ENCODE assay signal across 14 mouse cellular contexts in the genomic region with DNA sequence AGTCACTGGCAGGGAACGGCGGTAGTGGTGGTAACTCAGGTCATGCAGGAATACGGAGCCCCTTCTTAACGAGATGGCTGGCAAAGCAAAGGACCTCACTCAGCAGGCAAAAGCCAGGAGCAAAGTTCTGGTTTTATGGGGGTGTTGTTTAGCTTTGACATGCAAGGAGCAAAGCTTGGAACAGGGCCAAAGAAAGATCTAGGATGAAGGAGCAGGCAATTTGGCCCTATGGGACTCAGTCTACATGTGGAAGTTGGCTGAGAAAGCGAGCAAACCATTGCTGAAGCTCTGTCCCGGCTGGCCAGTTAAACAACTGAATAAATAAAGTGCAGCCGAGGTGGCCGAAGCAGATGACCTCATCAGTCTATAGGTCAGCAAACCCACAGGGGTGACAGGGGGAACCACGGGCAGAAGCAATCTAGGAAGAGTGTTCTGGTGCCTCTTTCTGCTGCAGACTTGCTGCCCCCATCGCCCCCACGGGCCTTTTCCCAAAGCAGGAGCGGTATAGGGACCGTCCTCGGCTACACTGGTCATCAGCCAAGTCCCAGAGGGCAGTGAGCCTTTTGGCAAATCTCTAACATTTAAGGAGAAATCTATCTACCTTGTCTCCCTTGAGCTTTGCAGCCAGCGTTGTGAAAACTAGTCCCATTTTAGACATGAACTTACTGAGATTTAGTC. TPM values are rescaled to one million over a fixed set of nuclear protein-coding genes. Genes with fewer than 3 reads are reported as not detected.
A peak's percentile ranks its signal among the peaks of the same experiment; 100 is the strongest.
DNase-seq lines count a peak whose midpoint lies in the region; ATAC-seq and TF ChIP-seq lines count a peak whose summit lies in the region.
"Had no signal": no experiment of that assay in that cellular context is flagged by ENCODE, and none has a peak within 500 bp of the region (broad histone marks: within the 10 kb centered on the region; RNA-seq: fewer than 3 reads in every experiment).

No protein-coding gene starts in this region.

- DNase-seq in hindbrain, embryonic 11.5 days (ENCODE audit: low spot score), result peak; percentile 21
- peak; percentile 58 for DNase-seq in embryo, embryonic 10.5 days (ENCODE audit: low spot score)
- peak; percentile 27 for DNase-seq in liver
- no peak for DNase-seq in layer of hippocampus, adult 9-11 months
- DNase-seq in midbrain, embryonic 10.5 days (ENCODE audit: low spot score), result no peak
- DNase-seq: adrenal gland, adult 8-10 months; cerebellum, adult 11 months; gastrocnemius, postnatal 10 days; kidney, postnatal 4 days had no signal

- H3K79me2 ChIP-seq in C2C12 (ENCODE audit: control insufficient read depth, insufficient read depth), result no peaks in the 10 kb centered on the region

- H3K27me3 ChIP-seq in hindbrain, embryonic 11.5 days (ENCODE audit: control insufficient read depth, insufficient read depth, low read length), result peaks cover 32% of the 10 kb centered on the region
- peaks cover 21% of the 10 kb centered on the region for H3K27me3 ChIP-seq in hindbrain, embryonic 16.5 days (replicated peaks; ENCODE audit: control insufficient read depth, insufficient read depth, low read length)
- peaks cover under 1% of the 10 kb centered on the region for H3K27me3 ChIP-seq in C2C12 (ENCODE audit: control insufficient read depth, insufficient read depth, insufficient read length)
- H3K27me3 ChIP-seq in midbrain, embryonic 10.5 days (ENCODE audit: low read depth, poor library complexity, severe bottlenecking), result peaks cover 69% of the 10 kb centered on the region

- no peak for TF ChIP-seq CTCF in C2C12 (IDR thresholded peaks at IDR 0.05; ENCODE audit: control insufficient read depth, insufficient read depth, insufficient read length)

- no peak overlapping the region for H3K27ac ChIP-seq in hindbrain, embryonic 11.5 days (ENCODE audit: low read depth, low read length)
- H3K27ac ChIP-seq in hindbrain, embryonic 16.5 days (ENCODE audit: low read depth, low read length), result no peak overlapping the region
- no peak overlapping the region for H3K27ac ChIP-seq in midbrain, embryonic 10.5 days (replicated peaks)
- H3K27ac ChIP-seq: forebrain, embryonic 12.5 days; hindbrain, embryonic 14.5 days; midbrain, embryonic 15.5 days had no signal

- H3ac ChIP-seq in C2C12 (ENCODE audit: control insufficient read depth, insufficient read length, low read depth), result no peak overlapping the region

- H3K79me3 ChIP-seq in C2C12 (ENCODE audit: low read depth), result no peaks in the 10 kb centered on the region

- H3K9ac ChIP-seq in hindbrain, embryonic 11.5 days (ENCODE audit: low read depth, low read length), result no peak overlapping the region
- no peak overlapping the region for H3K9ac ChIP-seq in hindbrain, embryonic 16.5 days (ENCODE audit: low read depth, low read length)
- H3K9ac ChIP-seq: forebrain, embryonic 12.5 days; hindbrain, embryonic 14.5 days; midbrain, embryonic 15.5 days had no signal

- no peaks in the 10 kb centered on the region for H3K36me3 ChIP-seq in hindbrain, embryonic 11.5 days (ENCODE audit: control insufficient read depth, insufficient read depth, low read length)
- H3K36me3 ChIP-seq in hindbrain, embryonic 16.5 days (ENCODE audit: control insufficient read depth, insufficient read depth, low read length), result no peaks in the 10 kb centered on the region
- no peaks in the 10 kb centered on the region for H3K36me3 ChIP-seq in C2C12 (ENCODE audit: control insufficient read depth, insufficient read depth)
- no peaks in the 10 kb centered on the region for H3K36me3 ChIP-seq in midbrain, embryonic 10.5 days
- H3K36me3 ChIP-seq: forebrain, embryonic 12.5 days; midbrain, embryonic 15.5 days had no signal

- no peaks in the 10 kb centered on the region for H3K9me3 ChIP-seq in hindbrain, embryonic 11.5 days (ENCODE audit: control insufficient read depth, low read length)
- H3K9me3 ChIP-seq in hindbrain, embryonic 16.5 days (ENCODE audit: control insufficient read depth, low read length), result no peaks in the 10 kb centered on the region
- no peaks in the 10 kb centered on the region for H3K9me3 ChIP-seq in midbrain, embryonic 10.5 days (replicated peaks)
- H3K9me3 ChIP-seq: forebrain, embryonic 12.5 days; midbrain, embryonic 15.5 days had no signal

- H3K4me3 ChIP-seq in hindbrain, embryonic 11.5 days (ENCODE audit: low read depth, low read length), result no peak overlapping the region
- no peak overlapping the region for H3K4me3 ChIP-seq in hindbrain, embryonic 16.5 days (ENCODE audit: low read length)
- H3K4me3 ChIP-seq in C2C12 (ENCODE audit: insufficient read depth, poor library complexity, severe bottlenecking), result no peak overlapping the region
- no peak overlapping the region for H3K4me3 ChIP-seq in midbrain, embryonic 10.5 days
- H3K4me3 ChIP-seq: forebrain, embryonic 12.5 days; midbrain, embryonic 15.5 days had no signal

- ATAC-seq in hindbrain, embryonic 11.5 days (ENCODE audit: low FRiP score), result no peak
- no peak for ATAC-seq in hindbrain, embryonic 16.5 days
- ATAC-seq: midbrain, embryonic 15.5 days had no signal

- H3K4me2 ChIP-seq in hindbrain, embryonic 11.5 days (replicated peaks; ENCODE audit: low read depth, low read length), result no peak overlapping the region
- no peak overlapping the region for H3K4me2 ChIP-seq in hindbrain, embryonic 16.5 days (ENCODE audit: low read length)
- H3K4me2 ChIP-seq: forebrain, embryonic 12.5 days; hindbrain, embryonic 14.5 days; midbrain, embryonic 15.5 days had no signal

- peaks cover 3% of the 10 kb centered on the region for H3K4me1 ChIP-seq in hindbrain, embryonic 11.5 days (replicated peaks; ENCODE audit: control insufficient read depth, insufficient read depth, low read length)
- peaks cover 11% of the 10 kb centered on the region for H3K4me1 ChIP-seq in hindbrain, embryonic 16.5 days (ENCODE audit: control insufficient read depth, insufficient read depth, low read depth, low read length)
- H3K4me1 ChIP-seq in midbrain, embryonic 10.5 days, result peaks cover 49% of the 10 kb centered on the region

- WGBS in hindbrain, embryonic 11.5 days, result 34% methylated on average over 15 of the region's 15 CpGs
- WGBS in hindbrain, embryonic 16.5 days, result 38% methylated on average over 15 of the region's 15 CpGs
- WGBS in midbrain, embryonic 10.5 days, result 42% methylated on average over 15 of the region's 15 CpGs

TF ChIP-seq in C2C12, 6 proteins besides CTCF, POLR2A, EP300 and RAD21:
- TF ChIP-seq MYOD1 (IDR thresholded peaks at IDR 0.05; ENCODE audit: control insufficient read depth, insufficient read length, low read depth), result peak; percentile 76
- TF ChIP-seq CEBPB (IDR thresholded peaks at IDR 0.05; ENCODE audit: low read depth), result no peak

RNA-seq across cellular contexts. Expression of gene Fam71a, which starts 14.0 kb away (rescaled TPM):
- polyA plus RNA-seq in hindbrain, embryonic 11.5 days (2014; fragmentation: Nextera tagmentation; extraction: Ambion mirVana), result not detected in 2 replicates
- not detected in 2 replicates for polyA plus RNA-seq in hindbrain, embryonic 16.5 days (2015; fragmentation: Nextera tagmentation; extraction: Ambion mirVana)
- not detected for polyA plus RNA-seq in C2C12 (2012; fragmentation: generic; extraction: Trizol)
- not detected in 2 replicates for polyA plus RNA-seq in midbrain, embryonic 10.5 days (2016; fragmentation: Nextera tagmentation; extraction: Ambion mirVana)
- polyA plus RNA-seq: forebrain, embryonic 12.5 days; hindbrain, embryonic 14.5 days; midbrain, embryonic 15.5 days had no signal

RNA-seq across cellular contexts. Expression of gene Atf3, which starts 39.2 kb away (rescaled TPM):
- polyA plus RNA-seq in hindbrain, embryonic 11.5 days (2014; fragmentation: Nextera tagmentation; extraction: Ambion mirVana), result 1.4 and 1.5 TPM in 2 replicates
- 1.7 and 2.1 TPM in 2 replicates for polyA plus RNA-seq in hindbrain, embryonic 16.5 days (2015; fragmentation: Nextera tagmentation; extraction: Ambion mirVana)
- polyA plus RNA-seq in C2C12 (2012; fragmentation: generic; extraction: Trizol), result 1.4 TPM
- polyA plus RNA-seq in midbrain, embryonic 10.5 days (2016; fragmentation: Nextera tagmentation; extraction: Ambion mirVana), result 5.3 and 5.5 TPM in 2 replicates

Comparison
In these comparisons a context has a peak if more than half of its experiments do, and no peak if none do; other contexts are left out.
1. DNase-seq: peak in hindbrain, embryonic 11.5 days (single experiment), embryo, embryonic 10.5 days (single experiment) and liver (single experiment); none in layer of hippocampus, adult 9-11 months (single experiment) and midbrain, embryonic 10.5 days (single experiment).